In genomic region chr17:13850175-13850574, GRCm38 (mm10) we compare ENCODE assay signal across 11 mouse cellular contexts.
A peak's percentile ranks its signal among the peaks of the same experiment; 100 is the strongest.
DNase-seq lines count a peak whose midpoint lies in the region; ATAC-seq and TF ChIP-seq lines count a peak whose summit lies in the region.
"Had no signal": no experiment of that assay in that cellular context is flagged by ENCODE, and none has a peak within 500 bp of the region (broad histone marks: within the 10 kb centered on the region; RNA-seq: fewer than 3 reads in every experiment).

No protein-coding gene starts in this region.

- TF ChIP-seq CTCF in left cerebral cortex, adult 2 months (IDR thresholded peaks at IDR 0.05): peak; percentile 63
- peak; percentile 61 for TF ChIP-seq CTCF in stomach, postnatal 0 days (IDR thresholded peaks at IDR 0.05; ENCODE audit: low read depth)

- H3K4me2 ChIP-seq in stomach, postnatal 0 days (replicated peaks; ENCODE audit: low read depth): no peak overlapping the region

- no peak for ATAC-seq in stomach, postnatal 0 days (ENCODE audit: low FRiP score, low TSS enrichment)

- 58% methylated on average over 2 of the region's 2 CpGs for WGBS in stomach, postnatal 0 days

- intact Hi-C loops in left cerebral cortex, adult 2 months (cut with DNase I): loop anchor here (5.0 kb wide), 2 partner anchors 92 to 252 kb away; no protein-coding TSS in a partner anchor
- intact Hi-C loops in heart, postnatal 14 days (cut with DNase I): loop anchor here (5.0 to 10.0 kb wide), 3 partner anchors 87 to 355 kb away; partner anchors contain the start of gene Dact2

- no peak overlapping the region for H3K4me3 ChIP-seq in left cerebral cortex, adult 2 months
- H3K4me3 ChIP-seq in stomach, postnatal 0 days (ENCODE audit: low read depth, low read length): no peak overlapping the region

- TF ChIP-seq EP300 in stomach, postnatal 0 days (optimal IDR thresholded peaks at IDR 0.05): no peak

- H3K9me3 ChIP-seq in stomach, postnatal 0 days (ENCODE audit: control insufficient read depth, low read length): no peaks in the 10 kb centered on the region

- DNase-seq in adrenal gland, postnatal 14 days: peak; percentile 7
- DNase-seq in adrenal gland, postnatal 4 days (ENCODE audit: low spot score in 2 of 2): no peak
- no peak for DNase-seq in left cerebral cortex, adult 2 months (ENCODE audit: extremely low spot score in 1 of 2, low spot score in 2 of 2)
- no peak for DNase-seq in left cerebral cortex, adult 11 months (ENCODE audit: low spot score)
- DNase-seq in heart, postnatal 14 days: peak; percentile 23 to 39
- no peak for DNase-seq in stomach, postnatal 0 days (ENCODE audit: low spot score)
- no peak for DNase-seq in T-cell, adult 2 months (ENCODE audit: low spot score)
- DNase-seq in thymus, postnatal 25 days: no peak
- DNase-seq: B cell, adult 2 months; cerebellum, adult 11-12 months had no signal

- H3K27ac ChIP-seq in left cerebral cortex, adult 2 months: no peak overlapping the region
- no peak overlapping the region for H3K27ac ChIP-seq in stomach, postnatal 0 days (replicated peaks)
- H3K27ac ChIP-seq: macrophage had no signal

- no peak overlapping the region for H3K9ac ChIP-seq in stomach, postnatal 0 days (ENCODE audit: low read length)

- no peaks in the 10 kb centered on the region for H3K4me1 ChIP-seq in stomach, postnatal 0 days (replicated peaks; ENCODE audit: control insufficient read depth, insufficient read depth)

- H3K27me3 ChIP-seq in stomach, postnatal 0 days (ENCODE audit: control insufficient read depth, insufficient read depth, low read length): no peaks in the 10 kb centered on the region

- peaks cover 5% of the 10 kb centered on the region; the same call in 1 of the 2 replicates for H3K36me3 ChIP-seq in stomach, postnatal 0 days (ENCODE audit: control insufficient read depth, insufficient read depth, low read length)

Comparison
In these comparisons a context has a peak if more than half of its experiments do, and no peak if none do; other contexts are left out.
1. DNase-seq: peak in adrenal gland, postnatal 14 days (single experiment) and heart, postnatal 14 days (2 of 2); none in adrenal gland, postnatal 4 days (0 of 2), left cerebral cortex, adult 2 months (0 of 2), left cerebral cortex, adult 11 months (single experiment), stomach, postnatal 0 days (single experiment), T-cell, adult 2 months (single experiment) and thymus, postnatal 25 days (single experiment).